ENCODE assay signal across 9 mouse cellular contexts in the genomic region with DNA sequence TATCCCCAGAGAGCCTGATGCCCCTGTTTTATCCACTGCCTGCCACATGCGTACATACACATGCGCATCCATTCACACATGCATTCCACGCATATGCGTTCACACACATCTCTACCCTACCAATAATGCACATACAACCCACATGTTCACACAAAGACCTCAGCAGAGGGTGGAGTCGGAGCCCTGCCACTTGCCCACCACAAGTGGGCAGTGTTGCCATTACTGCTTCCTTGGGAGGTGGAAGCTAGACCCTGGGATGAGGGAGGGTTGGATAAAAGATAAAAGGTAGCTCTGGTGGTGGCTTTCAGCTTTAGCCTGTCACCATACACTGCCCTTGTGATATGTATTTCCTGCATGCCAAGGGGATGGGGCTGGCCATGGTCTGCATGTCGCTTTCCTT. TPM values are rescaled to one million over a fixed set of nuclear protein-coding genes. Genes with fewer than 3 reads are reported as not detected.
DNase-seq lines count a peak whose midpoint lies in the region; ATAC-seq and TF ChIP-seq lines count a peak whose summit lies in the region.
"Had no signal": no experiment of that assay in that cellular context is flagged by ENCODE, and none has a peak within 500 bp of the region (broad histone marks: within the 10 kb centered on the region; RNA-seq: fewer than 3 reads in every experiment).

No protein-coding gene starts in this region.

- WGBS in liver, adult 2 months, result 89% methylated on average over 6 of the region's 6 CpGs

- no peak for ATAC-seq in erythroid progenitor cell, adult 5-6 weeks (replicated peaks; ENCODE audit: low FRiP score, poor library complexity, severe bottlenecking)

- intact Hi-C loops in gastrocnemius, postnatal 14 days (cut with DNase I; ENCODE audit: low total_unique reads), result loop anchor here (2.0 kb wide), 1 partner anchor 28 kb away; no protein-coding TSS in a partner anchor
- intact Hi-C loops in left cerebral cortex, postnatal 25 days (cut with DNase I), result loop anchor here (1.0 to 5.0 kb wide), 3 partner anchors 28 to 199 kb away; no protein-coding TSS in a partner anchor

- no peaks in the 10 kb centered on the region for H3K79me2 ChIP-seq in liver, adult 2 months (ENCODE audit: control insufficient read depth, insufficient read depth, low read length)

- H3K4me1 ChIP-seq in liver, adult 2 months (ENCODE audit: control insufficient read depth, insufficient read depth, low read length), result no peaks in the 10 kb centered on the region

- peak; percentile 83 for TF ChIP-seq CTCF in liver, adult 2 months (IDR thresholded peaks at IDR 0.05; ENCODE audit: low read depth, low read length)

- H3K27ac ChIP-seq in liver, adult 2 months (replicated peaks; ENCODE audit: insufficient read depth, low read depth, low read length), result no peak overlapping the region

- H3K9ac ChIP-seq in liver, adult 2 months (ENCODE audit: low read depth, low read length), result no peak overlapping the region

- H3K27me3 ChIP-seq in liver, adult 2 months (ENCODE audit: control insufficient read depth, insufficient read depth, low read length), result no peaks in the 10 kb centered on the region

- DNase-seq in liver, adult 2 months (ENCODE audit: extremely low read depth, low read depth, low spot score), result no peak
- DNase-seq in liver, result no peak
- peak; percentile 64 for DNase-seq in NIH3T3 (ENCODE audit: low read depth)
- DNase-seq in cerebellum, postnatal 10 days, result peak; percentile 79 to 83
- DNase-seq in gastrocnemius, postnatal 14 days, result peak; percentile 59
- peak; percentile 39 to 48 for DNase-seq in left cerebral cortex, postnatal 25 days (ENCODE audit: low spot score in 2 of 2)
- peak; percentile 72 for DNase-seq in retina, embryonic 14.5 days (ENCODE audit: low spot score)

- no peak for TF ChIP-seq POLR2A in liver, adult 2 months (IDR thresholded peaks at IDR 0.05; ENCODE audit: extremely low read depth, insufficient read depth, low read length)

- H3K36me3 ChIP-seq in liver, adult 2 months (ENCODE audit: control insufficient read depth, insufficient read depth, low read length), result no peaks in the 10 kb centered on the region

- H3K4me3 ChIP-seq in liver, adult 2 months (ENCODE audit: insufficient read depth, low read depth, low read length), result no peak overlapping the region

RNA-seq across cellular contexts. Expression of a gene that starts 1.9 kb away (rescaled TPM):
- total RNA-seq in liver, adult 2 months (2014; rRNA removed), result 0.20 and 0.46 TPM in 2 replicates
- 0.11 and 0.45 TPM in 2 replicates for polyA plus RNA-seq in liver, adult 2 months (2012; rRNA removed)
- 1 to 10 TPM; 3.0 to 9.9 TPM for total RNA-seq in gastrocnemius, postnatal 14 days (2021)
- 1 to 10 TPM; 2.4 to 4.4 TPM for total RNA-seq in left cerebral cortex, postnatal 25 days (2021)
- total RNA-seq in erythroid progenitor cell, adult 5-6 weeks (2015; ENCODE audit: low replicate concordance), result not detected in 2 replicates
- not detected in 2 replicates for total RNA-seq in erythroid progenitor cell, adult 5-6 weeks (2017; ENCODE audit: low replicate concordance)
- total RNA-seq: neutrophil, adult 5-6 weeks had no signal

RNA-seq across cellular contexts. Expression of a gene that starts 2.6 kb away (rescaled TPM):
- total RNA-seq in liver, adult 2 months (2014; rRNA removed), result 9.2 and 10.7 TPM in 2 replicates
- 3.0 and 3.4 TPM in 2 replicates for polyA plus RNA-seq in liver, adult 2 months (2012; rRNA removed)
- 10 to 100 TPM; 16.6 to 20.1 TPM for total RNA-seq in gastrocnemius, postnatal 14 days (2021)
- 1 to 10 TPM; 3.6 to 4.2 TPM for total RNA-seq in left cerebral cortex, postnatal 25 days (2021)
- total RNA-seq in erythroid progenitor cell, adult 5-6 weeks (2015; ENCODE audit: low replicate concordance), result not detected in 2 replicates
- total RNA-seq in erythroid progenitor cell, adult 5-6 weeks (2017; ENCODE audit: low replicate concordance), result 0.26 TPM in 1 of 2 replicates, not detected in the other
- total RNA-seq: neutrophil, adult 5-6 weeks had no signal

RNA-seq across cellular contexts. Expression of a gene that starts 17.4 kb away (rescaled TPM):
- 56.3 and 66.7 TPM in 2 replicates for total RNA-seq in liver, adult 2 months (2014; rRNA removed)
- 74.3 and 146 TPM in 2 replicates for polyA plus RNA-seq in liver, adult 2 months (2012; rRNA removed)
- total RNA-seq in gastrocnemius, postnatal 14 days (2021), result under 1 TPM in 1 of 2 experiments, not detected in 1; 0.66 TPM
- not detected for total RNA-seq in left cerebral cortex, postnatal 25 days (2021)
- not detected in 2 replicates for total RNA-seq in erythroid progenitor cell, adult 5-6 weeks (2015; ENCODE audit: low replicate concordance)
- not detected in 2 replicates for total RNA-seq in erythroid progenitor cell, adult 5-6 weeks (2017; ENCODE audit: low replicate concordance)
- total RNA-seq: neutrophil, adult 5-6 weeks had no signal

Comparison
In these comparisons a context has a peak if more than half of its experiments do, and no peak if none do; other contexts are left out.
1. DNase-seq: peak in NIH3T3 (single experiment), cerebellum, postnatal 10 days (2 of 2), gastrocnemius, postnatal 14 days (single experiment), left cerebral cortex, postnatal 25 days (2 of 2) and retina, embryonic 14.5 days (single experiment); none in liver, adult 2 months (single experiment) and liver (single experiment).
2. RNA of a gene that starts 17.4 kb away (total RNA-seq): 56.3 to 66.7 TPM in liver, adult 2 months; 0.66 TPM in gastrocnemius, postnatal 14 days, not detected in left cerebral cortex, postnatal 25 days and not detected in erythroid progenitor cell, adult 5-6 weeks; every median in the first group is over 10 times any median in the second.